Mouse (Mus musculus): ENCODE measurements at regions not wholly inside any gene's neighbourhood (a gene's known extent, or its start where the extent isn't known, plus 50 kb on each side); places are given as distances from the start of the nearest gene placed in this dataset.

DNA sequence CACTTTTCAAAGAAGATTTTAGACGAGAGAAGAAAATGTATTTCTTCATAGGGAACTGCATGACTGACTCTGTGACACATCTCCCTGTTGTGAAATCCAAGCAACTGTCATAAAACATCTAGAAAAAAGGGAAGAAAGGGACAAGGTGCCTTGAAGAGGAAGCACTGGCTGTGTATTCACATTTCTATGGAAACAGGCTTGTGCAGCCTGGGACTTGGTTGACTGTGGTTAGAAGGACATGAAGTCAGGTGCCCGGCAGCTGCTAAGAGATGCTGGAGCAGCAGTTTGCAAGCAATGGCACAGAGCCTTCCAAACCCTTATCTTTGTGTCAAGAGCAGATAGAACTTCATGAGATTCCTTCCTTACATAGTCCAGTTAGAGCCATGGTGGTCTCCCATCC, 263.5 kb downstream of the Gm826 start:
- Histone ChIP-seq H3K27me3 (ENCODE audit: insufficient read depth, low read length) (no peaks in the 10 kb centered on the region), H3K4me2 (ENCODE audit: low read depth, low read length) (no peak overlapping the region), H3K36me3 (ENCODE audit: insufficient read depth, low read length) (no peaks in the 10 kb centered on the region), H3K4me1 (ENCODE audit: insufficient read depth, low read length) (no peaks in the 10 kb centered on the region; the same call in 1 of the 2 replicates), H3K9me3 (ENCODE audit: low read length) (no peaks in the 10 kb centered on the region), H3K27ac (no peak overlapping the region), H3K4me3 (ENCODE audit: low read length) (no peak overlapping the region), H3K9ac (replicated peaks; ENCODE audit: low read length) (no peak overlapping the region)
- ATAC-seq (no peak), DNase-seq (ENCODE audit: low spot score) (no peak)
- TF ChIP-seq CTCF (IDR thresholded peaks at IDR 0.05; ENCODE audit: low read depth): no peak
- WGBS: 91% methylated on average over 2 of the region's 2 CpGs

DNA sequence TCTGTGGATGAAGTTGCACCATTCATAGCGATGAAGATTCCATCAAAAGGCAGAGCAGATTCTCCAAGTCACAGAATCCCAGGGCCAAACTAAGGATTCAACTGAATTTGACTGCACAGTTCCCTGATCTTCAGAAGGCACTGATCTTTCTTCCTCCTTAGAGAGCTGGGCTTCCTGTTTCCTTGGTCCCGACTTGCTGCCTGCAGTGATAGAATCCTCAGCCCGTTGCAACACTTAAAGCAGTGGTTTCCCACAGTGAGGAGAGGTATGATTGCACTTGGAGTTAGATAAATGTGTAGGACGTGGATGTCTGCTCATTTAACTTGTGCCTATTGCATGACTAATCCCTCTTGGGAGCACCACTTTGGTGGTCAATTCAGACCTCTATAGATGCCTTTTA, 265.2 kb downstream of the Gm826 start:
- no peak for TF ChIP-seq CTCF (IDR thresholded peaks at IDR 0.05; ENCODE audit: low read depth)
- H3K27me3 ChIP-seq (ENCODE audit: insufficient read depth, low read length): no peaks in the 10 kb centered on the region
- H3K4me2 ChIP-seq (ENCODE audit: low read depth, low read length): no peak overlapping the region
- no peak for DNase-seq (ENCODE audit: low spot score)
- no peaks in the 10 kb centered on the region for H3K9me3 ChIP-seq (ENCODE audit: low read length)
- no peak overlapping the region for H3K4me3 ChIP-seq (ENCODE audit: low read length)
- H3K4me1 ChIP-seq (ENCODE audit: insufficient read depth, low read length): no peaks in the 10 kb centered on the region; the same call in 1 of the 2 replicates
- no peaks in the 10 kb centered on the region for H3K36me3 ChIP-seq (ENCODE audit: insufficient read depth, low read length)
- H3K27ac ChIP-seq: no peak overlapping the region
- 86% methylated on average over 4 of the region's 4 CpGs for WGBS
- no peak overlapping the region for H3K9ac ChIP-seq (replicated peaks; ENCODE audit: low read length)
- ATAC-seq: no peak

DNA sequence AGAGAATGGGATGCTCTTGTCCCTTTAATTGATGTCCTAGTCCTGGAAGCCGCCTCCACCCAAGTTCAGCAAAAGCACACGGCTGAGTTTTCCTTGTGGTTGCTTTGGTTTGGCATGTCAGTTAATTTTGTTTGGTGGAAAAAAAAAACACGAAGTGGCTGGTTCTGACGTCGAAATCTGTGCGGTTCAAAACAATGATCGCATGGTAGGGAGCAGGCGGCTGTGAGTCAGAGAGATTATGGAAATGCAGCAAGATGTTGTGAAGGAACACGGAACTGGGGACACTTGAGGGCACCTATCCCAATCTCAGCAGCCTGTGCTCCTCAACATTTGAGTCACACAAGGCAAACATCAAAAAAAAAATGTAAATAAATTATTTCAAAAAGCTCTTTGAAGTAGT, 266.1 kb downstream of the Gm826 start:
- ATAC-seq: no peak
- H3K36me3 ChIP-seq (ENCODE audit: insufficient read depth, low read length): no peaks in the 10 kb centered on the region
- no peak for DNase-seq (ENCODE audit: low spot score)
- H3K4me1 ChIP-seq (ENCODE audit: insufficient read depth, low read length): no peaks in the 10 kb centered on the region; the same call in 1 of the 2 replicates
- H3K9ac ChIP-seq (replicated peaks; ENCODE audit: low read length): no peak overlapping the region
- H3K4me2 ChIP-seq (ENCODE audit: low read depth, low read length): no peak overlapping the region
- no peak overlapping the region for H3K4me3 ChIP-seq (ENCODE audit: low read length)
- no peaks in the 10 kb centered on the region for H3K9me3 ChIP-seq (ENCODE audit: low read length)
- WGBS: 77% methylated on average over 9 of the region's 9 CpGs
- no peak overlapping the region for H3K27ac ChIP-seq
- H3K27me3 ChIP-seq (ENCODE audit: insufficient read depth, low read length): no peaks in the 10 kb centered on the region
- no peak for TF ChIP-seq CTCF (IDR thresholded peaks at IDR 0.05; ENCODE audit: low read depth)

DNA sequence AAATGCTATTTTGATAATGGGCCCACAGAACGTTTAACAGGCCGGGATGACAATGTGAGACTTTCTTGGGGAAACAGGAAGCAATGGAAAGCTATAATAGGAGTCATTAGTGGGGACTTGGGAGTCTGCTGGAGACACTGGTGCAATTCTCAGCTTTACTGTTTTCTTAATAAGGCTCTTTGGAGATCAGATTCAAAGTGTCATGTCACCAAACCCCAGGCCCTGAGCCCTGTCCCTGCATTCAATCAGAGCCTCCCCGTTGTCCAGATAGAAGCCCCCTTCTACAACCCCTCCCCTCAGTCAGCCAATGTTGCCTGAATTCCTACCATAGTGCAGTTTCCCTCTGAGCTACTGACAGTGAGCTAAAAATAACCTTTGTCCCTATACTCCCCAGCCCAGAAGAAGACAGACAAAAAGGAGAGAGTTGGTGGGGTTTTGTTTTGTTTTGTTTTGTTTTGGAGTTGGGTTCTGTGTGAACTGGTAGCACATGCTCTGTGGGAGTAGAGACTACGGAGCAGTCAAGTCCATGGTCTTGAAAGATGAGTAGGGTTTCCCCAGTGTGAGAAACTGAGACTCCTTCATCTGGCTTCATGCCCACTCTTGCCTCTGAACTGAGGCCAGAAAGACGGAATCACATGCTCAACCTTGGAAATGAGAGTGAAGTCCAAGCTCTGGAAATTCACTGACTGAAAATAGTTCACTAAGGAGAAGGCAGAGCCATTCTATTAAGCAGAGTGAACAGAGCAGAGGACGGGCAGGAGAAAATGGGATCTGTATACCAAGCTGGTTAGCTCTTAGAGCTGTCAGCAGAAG, 267.3 kb downstream of the Gm826 start:
- H3K4me2 ChIP-seq (ENCODE audit: low read depth, low read length): no peak overlapping the region
- ATAC-seq (no peak), DNase-seq (ENCODE audit: low spot score) (peak; percentile 42)
- no peak for TF ChIP-seq CTCF (IDR thresholded peaks at IDR 0.05; ENCODE audit: low read depth)
- H3K4me3 ChIP-seq (ENCODE audit: low read length): no peak overlapping the region
- no peaks in the 10 kb centered on the region for H3K27me3 ChIP-seq (ENCODE audit: insufficient read depth, low read length)
- no peaks in the 10 kb centered on the region; the same call in 1 of the 2 replicates for H3K4me1 ChIP-seq (ENCODE audit: insufficient read depth, low read length)
- no peaks in the 10 kb centered on the region for H3K9me3 ChIP-seq (ENCODE audit: low read length)
- WGBS: 25% methylated on average over 6 of the region's 6 CpGs
- no peak overlapping the region for H3K27ac ChIP-seq
- no peak overlapping the region for H3K9ac ChIP-seq (replicated peaks; ENCODE audit: low read length)
- H3K36me3 ChIP-seq (ENCODE audit: insufficient read depth, low read length): no peaks in the 10 kb centered on the region

DNA sequence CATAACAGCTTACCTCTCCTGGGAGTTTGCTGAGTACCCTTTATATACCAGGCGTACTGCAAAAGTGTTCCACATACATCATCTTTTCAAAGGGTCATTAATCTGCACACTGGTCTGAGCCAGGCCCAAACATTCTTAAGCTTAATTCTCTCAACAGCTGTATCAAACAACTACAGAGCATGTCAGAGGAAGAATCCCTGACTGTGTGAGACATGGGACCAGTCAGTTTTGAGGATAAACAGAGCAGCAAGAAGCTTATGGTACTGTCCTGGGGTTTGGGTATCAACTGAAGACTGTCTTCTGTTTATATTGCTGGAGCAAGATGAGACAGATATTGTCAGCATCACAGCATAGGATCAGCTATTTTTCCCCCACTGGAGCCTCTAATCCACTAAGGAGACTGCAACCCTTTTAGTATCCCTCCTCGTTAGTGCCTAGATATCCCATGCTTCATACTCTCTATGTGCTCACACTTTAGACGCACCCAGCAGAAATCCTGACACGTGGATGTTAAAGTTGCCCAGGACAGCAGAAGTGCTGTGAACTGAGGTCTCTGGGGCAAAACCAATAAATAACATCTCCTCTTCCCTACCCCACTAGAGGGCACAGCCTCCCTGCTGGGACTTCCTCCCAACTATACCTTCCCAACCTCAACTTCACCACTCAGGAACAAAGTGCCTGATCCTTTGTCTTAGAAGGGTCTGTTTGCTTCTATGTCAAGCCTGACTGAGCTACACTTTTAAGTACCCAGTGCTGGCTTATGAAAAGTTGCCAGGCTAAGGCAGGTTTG, 271.6 kb downstream of the Gm826 start:
- WGBS: 73% methylated on average over 4 of the region's 4 CpGs
- no peaks in the 10 kb centered on the region for H3K27me3 ChIP-seq (ENCODE audit: insufficient read depth, low read length)
- no peak overlapping the region for H3K27ac ChIP-seq
- H3K9me3 ChIP-seq (ENCODE audit: low read length): no peaks in the 10 kb centered on the region
- no peak for ATAC-seq
- TF ChIP-seq CTCF (IDR thresholded peaks at IDR 0.05; ENCODE audit: low read depth): no peak; the same call in 1 of the 2 replicates
- no peak for DNase-seq (ENCODE audit: low spot score)
- H3K4me3 ChIP-seq (ENCODE audit: low read length): no peak overlapping the region
- no peaks in the 10 kb centered on the region for H3K36me3 ChIP-seq (ENCODE audit: insufficient read depth, low read length)
- H3K4me1 ChIP-seq (ENCODE audit: insufficient read depth, low read length): no peaks in the 10 kb centered on the region; the same call in 1 of the 2 replicates
- H3K4me2 ChIP-seq (ENCODE audit: low read depth, low read length): no peak overlapping the region
- H3K9ac ChIP-seq (replicated peaks; ENCODE audit: low read length): no peak overlapping the region

DNA sequence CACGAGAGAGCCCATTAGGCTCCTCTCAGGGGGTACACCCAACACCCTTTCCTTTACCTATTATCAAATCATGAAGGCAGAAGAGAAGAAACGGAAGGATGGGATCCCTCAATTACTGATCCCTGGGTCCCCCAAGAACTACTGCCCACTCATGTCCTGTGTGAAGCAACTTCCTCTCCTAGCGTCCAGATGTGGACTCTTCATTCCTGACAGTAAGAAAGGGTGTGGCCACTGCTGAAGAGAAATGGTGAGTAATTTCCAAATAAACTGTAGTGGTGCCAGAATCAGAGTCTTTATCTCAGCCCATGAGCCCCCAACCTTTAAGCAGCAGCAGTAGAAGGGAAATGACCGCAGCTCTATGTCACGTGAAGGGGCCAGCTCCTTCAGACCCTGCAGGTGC, 273.9 kb downstream of the Gm826 start:
- Histone ChIP-seq H3K9me3 (ENCODE audit: low read length) (no peaks in the 10 kb centered on the region), H3K4me3 (ENCODE audit: low read length) (no peak overlapping the region), H3K4me1 (ENCODE audit: insufficient read depth, low read length) (no peaks in the 10 kb centered on the region), H3K9ac (replicated peaks; ENCODE audit: low read length) (no peak overlapping the region), H3K27me3 (ENCODE audit: insufficient read depth, low read length) (no peaks in the 10 kb centered on the region), H3K27ac (no peak overlapping the region), H3K4me2 (ENCODE audit: low read depth, low read length) (no peak overlapping the region), H3K36me3 (ENCODE audit: insufficient read depth, low read length) (no peaks in the 10 kb centered on the region)
- DNase-seq (ENCODE audit: low spot score) (no peak), ATAC-seq (no peak)
- no peak for TF ChIP-seq CTCF (IDR thresholded peaks at IDR 0.05; ENCODE audit: low read depth)
- WGBS: 90% methylated on average over 5 of the region's 5 CpGs
